Mouse (Mus musculus) neural tube, embryonic 15.5 days (tissue): ENCODE results near the gene Greb1. TPM values are rescaled to one million over a fixed set of nuclear protein-coding genes. Genes with fewer than 3 reads are reported as not detected.

Experiments
- microRNA-seq: library from miRNA; unstranded; fragments of <30 nt; microRNA quantifications from one replicate; pipeline ENCODE4, GENCODE M21; 2017
- polyA plus RNA-seq: library from polyadenylated mRNA; unstranded; fragments of >200 nt; fragmentation: Nextera tagmentation; extraction: Ambion mirVana; gene quantifications from 2 replicates; pipeline ENCODE4 v1.2.1, GENCODE M21; 2015

Gene Greb1
- polyA plus RNA-seq, 1 experiment from 2014 or later: 0.67 TPM

Small RNAs within 50 kb of the gene (microRNA-seq; reads per million reads assigned to microRNA genes)
- not detected for gene Gm44305

Other genes starting within 250 kb of the Greb1 start
- 13.2 and 15.5 TPM in 2 replicates for gene Lpin1, start 189.9 kb downstream of the Greb1 start, polyA plus RNA-seq
- 3.4 and 3.5 TPM in 2 replicates for gene Ntsr2, start 147.5 kb downstream of the Greb1 start, polyA plus RNA-seq
- gene E2f6, start 10.1 kb upstream of the Greb1 start, polyA plus RNA-seq: 26.3 and 31.2 TPM in 2 replicates
- gene Rock2, start 94.0 kb upstream of the Greb1 start, polyA plus RNA-seq: 13.5 and 13.7 TPM in 2 replicates
- 2.0 and 6.8 TPM in 2 replicates for gene Pqlc3, start 199.5 kb upstream of the Greb1 start, polyA plus RNA-seq
- gene 2410004P03Rik, start 210.8 kb upstream of the Greb1 start, polyA plus RNA-seq: 5.0 and 5.5 TPM in 2 replicates